ENCODE assay signal across 22 mouse cellular contexts in genomic region chr10:82808155-82808554, GRCm38 (mm10). TPM values are rescaled to one million over a fixed set of nuclear protein-coding genes. Genes with fewer than 3 reads are reported as not detected.
A peak's percentile ranks its signal among the peaks of the same experiment; 100 is the strongest.
DNase-seq lines count a peak whose midpoint lies in the region; ATAC-seq and TF ChIP-seq lines count a peak whose summit lies in the region.
"Had no signal": no experiment of that assay in that cellular context is flagged by ENCODE, and none has a peak within 500 bp of the region (broad histone marks: within the 10 kb centered on the region; RNA-seq: fewer than 3 reads in every experiment).

No protein-coding gene starts in this region.

- no peaks in the 10 kb centered on the region for H3K27me3 ChIP-seq in heart, embryonic 10.5 days (ENCODE audit: insufficient read depth, poor library complexity, severe bottlenecking)
- no peaks in the 10 kb centered on the region for H3K27me3 ChIP-seq in heart, embryonic 11.5 days (ENCODE audit: control insufficient read depth, insufficient read depth, low read length)
- H3K27me3 ChIP-seq in megakaryocyte, embryonic 14.5 days (replicated peaks) = no peaks in the 10 kb centered on the region
- H3K27me3 ChIP-seq: kidney, embryonic 15.5 days; limb, embryonic 12.5 days; lung, embryonic 15.5 days; midbrain, embryonic 15.5 days; neural tube, embryonic 15.5 days had no signal

- H3K36me3 ChIP-seq in heart, embryonic 10.5 days = no peaks in the 10 kb centered on the region
- H3K36me3 ChIP-seq in heart, embryonic 11.5 days (ENCODE audit: control insufficient read depth, insufficient read depth, low read length) = no peaks in the 10 kb centered on the region
- no peaks in the 10 kb centered on the region for H3K36me3 ChIP-seq in ES-E14 (ENCODE audit: control insufficient read depth, insufficient read depth, low read length, poor library complexity, severe bottlenecking)
- no peaks in the 10 kb centered on the region for H3K36me3 ChIP-seq in megakaryocyte, embryonic 14.5 days (replicated peaks; ENCODE audit: low read length)
- H3K36me3 ChIP-seq: kidney, embryonic 15.5 days; limb, embryonic 12.5 days; lung, embryonic 15.5 days; midbrain, embryonic 15.5 days; neural tube, embryonic 15.5 days had no signal

- no peak overlapping the region for H3K9ac ChIP-seq in heart, embryonic 11.5 days (ENCODE audit: low read depth, low read length)
- H3K9ac ChIP-seq in ES-E14 (ENCODE audit: insufficient read depth, low read depth, low read length, poor library complexity, severe bottlenecking) = peak overlapping the region; percentile 51; the same call in 1 of the 2 replicates
- H3K9ac ChIP-seq: forebrain, postnatal 0 days; kidney, embryonic 15.5 days; limb, embryonic 12.5 days; liver, embryonic 14.5 days; lung, embryonic 15.5 days; midbrain, embryonic 15.5 days; neural tube, embryonic 15.5 days had no signal

- 24% methylated on average over 6 of the region's 6 CpGs for WGBS in heart, embryonic 10.5 days
- WGBS in heart, embryonic 11.5 days (ENCODE audit: insufficient replicate concordance) = 21% methylated on average over 6 of the region's 6 CpGs

- H3K9me3 ChIP-seq in heart, embryonic 10.5 days = no peaks in the 10 kb centered on the region
- no peaks in the 10 kb centered on the region for H3K9me3 ChIP-seq in heart, embryonic 11.5 days (replicated peaks; ENCODE audit: control insufficient read depth, low read length)
- no peaks in the 10 kb centered on the region for H3K9me3 ChIP-seq in ES-E14 (ENCODE audit: control insufficient read depth, insufficient read depth, low read depth, low read length)
- no peaks in the 10 kb centered on the region for H3K9me3 ChIP-seq in megakaryocyte, embryonic 14.5 days
- H3K9me3 ChIP-seq: kidney, embryonic 15.5 days; limb, embryonic 12.5 days; lung, embryonic 15.5 days; midbrain, embryonic 15.5 days; neural tube, embryonic 15.5 days had no signal

- in situ Hi-C loops in ES-E14 (cut with MboI; ENCODE audit: low sequenced_read_pairs in 2 of 2, unreplicated experiment in 2 of 2) = no loop called here

- peak overlapping the region; percentile 43; the same call in 1 of the 2 replicates for H3K27ac ChIP-seq in heart, embryonic 10.5 days
- H3K27ac ChIP-seq in heart, embryonic 11.5 days (ENCODE audit: low read depth, low read length) = no peak overlapping the region
- H3K27ac ChIP-seq in ES-E14 (ENCODE audit: insufficient read depth, low read depth, low read length, poor library complexity, severe bottlenecking) = peak overlapping the region; percentile 57; the same call in 1 of the 2 replicates
- H3K27ac ChIP-seq: hindbrain, postnatal 0 days; kidney, embryonic 15.5 days; limb, embryonic 12.5 days; liver, embryonic 14.5 days; lung, embryonic 15.5 days; macrophage; midbrain, embryonic 15.5 days; neural tube, embryonic 15.5 days had no signal

- H3K4me2 ChIP-seq in heart, embryonic 11.5 days = no peak overlapping the region
- H3K4me2 ChIP-seq: kidney, embryonic 15.5 days; limb, embryonic 12.5 days; lung, embryonic 15.5 days; midbrain, embryonic 15.5 days; neural tube, embryonic 15.5 days had no signal

- DNase-seq in heart, embryonic 10.5 days (ENCODE audit: low spot score) = no peak
- DNase-seq in ES-E14 (ENCODE audit: low read depth, low spot score) (no peak), R1 (ENCODE audit: low read depth, low spot score) (peak; percentile 66)
- DNase-seq in testis, postnatal 14 days (ENCODE audit: low spot score) = no peak
- DNase-seq in cerebellum, adult 8-10 months = no peak
- DNase-seq in urinary bladder, postnatal 14 days (ENCODE audit: low spot score) = no peak
- DNase-seq: cerebellum, adult 9-10 months; forebrain, postnatal 0 days; heart, postnatal 36 days; thymus, postnatal 36 days had no signal

- H3K4me3 ChIP-seq in heart, embryonic 10.5 days = no peak overlapping the region
- H3K4me3 ChIP-seq in heart, embryonic 11.5 days (ENCODE audit: low read depth, low read length) = no peak overlapping the region
- H3K4me3 ChIP-seq in ES-E14 (ENCODE audit: insufficient read depth in 1 of 2, low read depth in 1 of 2, low read length in 2 of 2, poor library complexity in 1 of 2, severe bottlenecking in 1 of 2) = 0 out of 4 replicates have a peak overlapping the region, but pooled peaks of 1 of the 2 experiments have one; percentile 39
- peak overlapping the region; percentile 70 for H3K4me3 ChIP-seq in megakaryocyte, embryonic 14.5 days (replicated peaks)
- H3K4me3 ChIP-seq: kidney, embryonic 15.5 days; limb, embryonic 12.5 days; lung, embryonic 15.5 days; midbrain, embryonic 15.5 days; neural tube, embryonic 15.5 days had no signal

- ATAC-seq in heart, embryonic 11.5 days (replicated peaks; ENCODE audit: insufficient number of reproducible peaks, low FRiP score, low TSS enrichment) = no peak
- ATAC-seq: activated CD4-positive, CD25-positive, alpha-beta regulatory T cell, adult 4 months; forebrain, postnatal 0 days; hindbrain, postnatal 0 days; intestine, postnatal 0 days; midbrain, embryonic 15.5 days had no signal

- peaks cover 8% of the 10 kb centered on the region for H3K4me1 ChIP-seq in heart, embryonic 10.5 days
- no peaks in the 10 kb centered on the region for H3K4me1 ChIP-seq in heart, embryonic 11.5 days (ENCODE audit: control insufficient read depth, insufficient read depth, low read length)
- peaks cover 12 to 36% of the 10 kb centered on the region in 2 experiments; a peak in 3 of 4 replicates for H3K4me1 ChIP-seq in ES-E14 (ENCODE audit: control insufficient read depth in 2 of 2, insufficient read depth in 2 of 2, low read length in 2 of 2, poor library complexity in 1 of 2)
- peaks cover 45% of the 10 kb centered on the region for H3K4me1 ChIP-seq in megakaryocyte, embryonic 14.5 days
- H3K4me1 ChIP-seq: limb, embryonic 12.5 days had no signal

TF ChIP-seq in ES-E14, 5 proteins besides CTCF, POLR2A, EP300 and RAD21:
- TF ChIP-seq ZC3H11A (IDR thresholded peaks at IDR 0.05; ENCODE audit: borderline replicate concordance, low read depth, low read length) (no peak), HCFC1 (IDR thresholded peaks at IDR 0.05; ENCODE audit: borderline replicate concordance, insufficient read depth, low read length) (no peak), ZNF384 (IDR thresholded peaks at IDR 0.05; ENCODE audit: low read depth, low read length) (no peak), MAFK (IDR thresholded peaks at IDR 0.05; ENCODE audit: insufficient read depth, low read depth, low read length) (no peak), CHD2 (IDR thresholded peaks at IDR 0.05; ENCODE audit: low read depth, low read length) (no peak)

RNA-seq across cellular contexts. Expression of gene Txnrd1, which starts 25.6 kb away (rescaled TPM):
- polyA plus RNA-seq in heart, embryonic 10.5 days (2016; fragmentation: Nextera tagmentation; extraction: Ambion mirVana) = 102 and 120 TPM in 2 replicates
- polyA plus RNA-seq in heart, embryonic 11.5 days (2014; fragmentation: Nextera tagmentation; extraction: Ambion mirVana) = 88.2 and 92.3 TPM in 2 replicates
- 107 and 167 TPM in 2 replicates for total RNA-seq in ES-E14 (2012; rRNA removed)
- polyA plus RNA-seq in megakaryocyte, embryonic 14.5 days (2012; ENCODE audit: insufficient read depth, low replicate concordance) = 80.6 and 172 TPM in 2 replicates

RNA-seq across cellular contexts. Expression of gene Nfyb, which starts 44.2 kb away (rescaled TPM):
- polyA plus RNA-seq in heart, embryonic 10.5 days (2016; fragmentation: Nextera tagmentation; extraction: Ambion mirVana) = 26.8 and 37.2 TPM in 2 replicates
- polyA plus RNA-seq in heart, embryonic 11.5 days (2014; fragmentation: Nextera tagmentation; extraction: Ambion mirVana) = 27.1 and 29.9 TPM in 2 replicates
- total RNA-seq in ES-E14 (2012; rRNA removed) = 46.9 and 47.7 TPM in 2 replicates
- 9.1 and 45.1 TPM in 2 replicates for polyA plus RNA-seq in megakaryocyte, embryonic 14.5 days (2012; ENCODE audit: insufficient read depth, low replicate concordance)

RNA-seq across cellular contexts. Expression of gene Eid3, which starts 58.3 kb away (rescaled TPM):
- polyA plus RNA-seq in heart, embryonic 10.5 days (2016; fragmentation: Nextera tagmentation; extraction: Ambion mirVana) = 0.28 and 0.55 TPM in 2 replicates
- 0.20 and 0.23 TPM in 2 replicates for polyA plus RNA-seq in heart, embryonic 11.5 days (2014; fragmentation: Nextera tagmentation; extraction: Ambion mirVana)
- 8.9 and 9.3 TPM in 2 replicates for total RNA-seq in ES-E14 (2012; rRNA removed)
- polyA plus RNA-seq in megakaryocyte, embryonic 14.5 days (2012; ENCODE audit: insufficient read depth, low replicate concordance) = 1.2 TPM in 1 of 2 replicates, not detected in the other
